Mouse (Mus musculus) cerebellum, adult 2 months (tissue): ENCODE results near the gene Pgap1.

ENCODE experiments used
- CTCF ChIP-seq: fragments of 200-500 bp; IDR thresholded peaks from 2 replicates; pipeline ENCODE4 v1.5.1; 2011; ENCODE audit warnings: low read depth, mild to moderate bottlenecking, control low read depth, low read length, moderate library complexity, borderline replicate concordance; ENCODE audit not compliant: insufficient read depth
- POLR2A ChIP-seq: fragments of 200-500 bp; IDR thresholded peaks from 2 replicates; pipeline ENCODE4 v1.6.1; 2011; ENCODE audit warnings: low read length, control low read depth, borderline replicate concordance; ENCODE audit not compliant: insufficient read depth

GRCm38 (mm10) chr1:54542920-54543319 lies 14.6 kb downstream of the Pgap1 start:
- TF ChIP-seq POLR2A (no peak), CTCF (no peak)
